Mouse (Mus musculus): ENCODE results near the gene Ugt1a10.

The Ugt1a10 gene

GRCm38 (mm10) chr1:88254793-88255465 lies 199.7 kb downstream of the Ugt1a10 start:
- DNase-seq (ENCODE audit: low spot score in 2 of 2) = no peak

GRCm38 (mm10) chr1:88255466-88255857 lies 200.3 kb downstream of the Ugt1a10 start:
- no peak for DNase-seq (ENCODE audit: low spot score in 2 of 2)

GRCm38 (mm10) chr1:88255989-88256754 lies 201.0 kb downstream of the Ugt1a10 start:
- no peak for DNase-seq (ENCODE audit: low spot score in 2 of 2)

GRCm38 (mm10) chr1:88256886-88257663 lies 201.9 kb downstream of the Ugt1a10 start:
- DNase-seq (ENCODE audit: low spot score in 2 of 2) = no peak

- DNase-seq (ENCODE audit: low spot score in 2 of 2) = no peak
Measured at GRCm38 (mm10) chr1:88257681-88258080, 202.5 kb downstream of the Ugt1a10 start.

GRCm38 (mm10) chr1:88258361-88258760 lies 203.2 kb downstream of the Ugt1a10 start:
- no peak for DNase-seq (ENCODE audit: low spot score in 2 of 2)

GRCm38 (mm10) chr1:88258881-88259642 lies 203.9 kb downstream of the Ugt1a10 start:
- no peak for DNase-seq (ENCODE audit: low spot score in 2 of 2)

- DNase-seq (ENCODE audit: low spot score in 2 of 2) = no peak
Measured at GRCm38 (mm10) chr1:88259643-88260024, 204.4 kb downstream of the Ugt1a10 start.

- DNase-seq (ENCODE audit: low spot score in 2 of 2) = no peak
Measured at GRCm38 (mm10) chr1:88260114-88260513, 204.9 kb downstream of the Ugt1a10 start.

- no peak for DNase-seq (ENCODE audit: low spot score in 2 of 2)
Measured at GRCm38 (mm10) chr1:88260604-88261377, 205.6 kb downstream of the Ugt1a10 start.

- DNase-seq (ENCODE audit: low spot score in 2 of 2) = no peak
Measured at GRCm38 (mm10) chr1:88261706-88262105, 206.5 kb downstream of the Ugt1a10 start.

- DNase-seq (ENCODE audit: low spot score in 2 of 2) = no peak
Measured at GRCm38 (mm10) chr1:88262255-88262654, 207.1 kb downstream of the Ugt1a10 start.

GRCm38 (mm10) chr1:88262961-88263360 lies 207.8 kb downstream of the Ugt1a10 start:
- DNase-seq (ENCODE audit: low spot score in 2 of 2) = no peak

- no peak for DNase-seq (ENCODE audit: low spot score in 2 of 2)
Measured at GRCm38 (mm10) chr1:88263778-88264177, 208.6 kb downstream of the Ugt1a10 start.

GRCm38 (mm10) chr1:88264237-88264868 lies 209.2 kb downstream of the Ugt1a10 start:
- no peak for DNase-seq (ENCODE audit: low spot score in 2 of 2)

GRCm38 (mm10) chr1:88264869-88265240 lies 209.7 kb downstream of the Ugt1a10 start:
- DNase-seq (ENCODE audit: low spot score in 2 of 2) = no peak

GRCm38 (mm10) chr1:88266123-88266522 lies 210.9 kb downstream of the Ugt1a10 start:
- DNase-seq (ENCODE audit: low spot score in 2 of 2) = no peak

- DNase-seq (ENCODE audit: low spot score in 2 of 2) = no peak
Measured at GRCm38 (mm10) chr1:88267489-88267888, 212.3 kb downstream of the Ugt1a10 start.

- DNase-seq (ENCODE audit: low spot score in 2 of 2) = no peak
Measured at GRCm38 (mm10) chr1:88268070-88268469, 212.9 kb downstream of the Ugt1a10 start.

Measured in right cerebral cortex, postnatal 36 days (tissue).